Mouse (Mus musculus) CD4-positive helper T cell, adult 2 months (primary cell): ENCODE data around the gene Ankrd39.

Experiments
- DNase-seq: peaks from one replicate; pipeline ENCODE4 v3.0.0-alpha.2; 2012; ENCODE audit warnings: low read depth, missing footprints, low spot score

Ankrd39 gene

DNA sequence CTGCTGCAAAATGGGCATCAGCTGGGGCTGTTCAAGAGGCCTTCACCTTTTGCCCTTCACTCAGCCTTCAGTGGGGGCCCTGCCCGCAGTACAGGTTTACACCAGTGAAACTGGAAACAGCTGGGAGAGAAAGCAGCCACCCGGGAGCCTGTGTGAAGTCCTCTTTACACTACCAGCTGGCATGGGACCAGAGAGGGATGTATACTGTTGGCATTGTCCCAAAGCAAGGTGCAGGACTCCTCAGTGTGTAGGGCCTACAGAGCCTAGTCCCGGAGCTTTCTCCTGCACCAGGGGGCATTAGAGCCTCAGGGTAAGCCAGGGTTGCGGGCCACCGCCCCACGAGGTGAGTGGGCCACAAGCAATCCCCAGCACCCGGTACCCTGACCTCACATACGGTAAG lies 16.8 kb downstream of the Ankrd39 start:
- no peak for DNase-seq

DNA sequence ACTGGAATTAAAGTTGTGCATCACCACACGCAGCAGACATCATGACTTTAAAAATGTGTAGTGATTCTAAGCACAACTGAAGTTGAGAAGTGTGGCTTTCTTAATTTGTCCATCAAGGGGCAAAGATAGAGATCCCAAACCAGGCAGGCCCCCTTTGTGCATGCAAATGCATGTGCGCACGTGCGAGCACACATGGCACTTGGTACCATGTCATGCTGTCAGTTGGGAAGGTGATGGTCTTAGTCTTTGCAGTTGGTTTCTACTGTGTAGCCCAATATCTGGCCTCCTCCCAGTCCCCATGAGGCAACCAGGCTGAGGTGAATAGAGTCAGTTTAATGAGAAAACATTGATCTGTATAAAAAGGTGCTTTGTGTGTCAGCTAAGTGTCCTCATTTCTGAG lies 17.4 kb downstream of the Ankrd39 start:
- no peak for DNase-seq

DNA sequence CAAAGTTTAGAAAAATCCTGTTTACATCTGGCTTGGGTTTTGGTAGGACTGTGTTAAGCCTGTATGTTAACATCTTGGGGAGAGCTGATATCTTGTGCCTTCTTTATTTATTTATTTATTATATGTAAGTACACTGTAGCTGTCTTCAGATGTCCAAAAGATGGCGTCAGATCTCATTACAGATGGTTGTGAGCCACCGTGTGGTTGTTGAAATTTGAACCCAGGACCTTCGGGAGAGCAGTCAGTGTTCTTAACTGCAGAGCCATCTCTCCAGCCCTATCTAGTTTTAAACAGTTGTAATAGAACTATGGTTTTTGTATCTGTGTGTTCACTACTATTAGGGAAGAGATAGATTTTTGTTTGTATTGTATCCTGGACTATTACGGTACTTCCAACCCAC lies 18.0 kb downstream of the Ankrd39 start:
- DNase-seq: no peak

DNA sequence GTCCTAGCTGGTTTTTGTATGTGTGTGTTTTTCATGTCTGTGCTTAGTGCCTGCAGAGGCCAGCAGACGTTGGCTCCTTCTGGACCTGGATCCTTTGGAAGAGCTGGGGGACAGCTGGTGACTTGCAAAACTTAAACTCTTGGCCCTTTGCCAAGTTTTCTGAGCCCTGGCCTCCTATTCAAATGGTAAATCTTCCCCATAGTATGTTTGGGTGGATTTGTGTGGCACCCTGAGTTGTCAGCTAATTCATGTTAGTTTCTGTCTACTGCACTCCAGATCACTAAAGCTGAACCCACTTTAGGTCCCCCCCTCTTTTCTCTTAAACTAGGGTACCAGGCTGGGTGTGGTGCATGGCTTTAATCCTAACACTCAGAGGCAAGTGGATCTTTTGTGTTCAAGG lies 18.9 kb downstream of the Ankrd39 start:
- no peak for DNase-seq

DNA sequence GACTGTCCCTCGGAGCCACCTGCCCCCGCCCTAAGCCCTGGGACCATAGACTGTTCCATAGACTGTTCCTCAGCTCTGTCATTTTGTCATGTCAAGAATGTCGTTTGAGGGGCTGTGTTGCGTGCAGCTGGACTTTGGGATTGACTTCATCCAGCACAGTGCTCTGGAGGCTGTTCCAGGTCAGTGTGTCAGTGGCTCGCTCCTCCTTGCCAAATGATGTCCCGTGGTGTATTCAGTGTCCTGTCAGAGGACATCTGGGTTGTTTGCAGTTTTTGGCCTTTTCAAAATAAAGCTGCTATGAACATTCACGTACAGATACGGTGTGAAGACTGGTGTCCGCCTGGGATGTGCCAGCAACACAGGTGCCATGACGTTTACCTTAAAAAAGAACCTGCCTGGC lies 20.3 kb downstream of the Ankrd39 start:
- DNase-seq: no peak

DNA sequence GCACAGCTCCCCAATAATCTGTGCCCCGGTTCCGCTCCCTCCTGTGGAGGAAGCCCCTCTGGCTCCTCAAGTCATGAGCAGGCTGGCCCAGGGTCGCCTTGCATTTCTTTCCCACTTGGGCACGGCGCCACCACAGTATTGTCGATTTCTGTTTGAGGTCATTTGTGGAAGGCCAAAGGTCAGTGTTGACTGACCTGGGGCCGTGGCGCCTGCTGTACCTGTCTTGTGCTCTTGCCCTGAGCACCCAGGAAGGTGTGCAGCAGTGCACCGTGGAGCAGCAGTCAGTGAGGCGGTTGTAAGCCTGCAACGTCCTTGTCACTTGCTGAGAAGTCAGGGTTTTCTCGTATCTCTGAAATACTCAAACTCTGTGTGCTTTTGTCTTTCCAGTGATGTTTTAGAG lies 21.5 kb downstream of the Ankrd39 start:
- DNase-seq: no peak

DNA sequence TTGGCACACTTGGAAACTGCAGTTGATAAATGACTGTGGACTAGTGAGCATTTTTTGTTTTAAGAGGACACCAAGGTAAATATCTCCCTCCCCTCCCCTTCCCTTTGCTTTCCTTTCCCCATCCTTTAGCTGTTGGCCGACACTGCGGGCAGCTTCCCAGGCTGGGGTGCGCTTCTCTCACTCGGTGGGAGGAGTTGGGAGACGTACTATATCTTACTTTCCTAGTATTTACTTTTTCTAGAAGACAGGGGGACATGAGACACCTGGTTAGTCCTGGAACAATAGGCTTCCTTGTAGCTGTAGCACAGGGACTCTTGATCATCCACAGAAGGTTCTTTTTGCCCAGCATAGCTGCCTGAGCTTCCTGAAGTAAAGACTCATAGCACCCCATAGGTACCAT lies 23.2 kb downstream of the Ankrd39 start:
- DNase-seq: no peak

DNA sequence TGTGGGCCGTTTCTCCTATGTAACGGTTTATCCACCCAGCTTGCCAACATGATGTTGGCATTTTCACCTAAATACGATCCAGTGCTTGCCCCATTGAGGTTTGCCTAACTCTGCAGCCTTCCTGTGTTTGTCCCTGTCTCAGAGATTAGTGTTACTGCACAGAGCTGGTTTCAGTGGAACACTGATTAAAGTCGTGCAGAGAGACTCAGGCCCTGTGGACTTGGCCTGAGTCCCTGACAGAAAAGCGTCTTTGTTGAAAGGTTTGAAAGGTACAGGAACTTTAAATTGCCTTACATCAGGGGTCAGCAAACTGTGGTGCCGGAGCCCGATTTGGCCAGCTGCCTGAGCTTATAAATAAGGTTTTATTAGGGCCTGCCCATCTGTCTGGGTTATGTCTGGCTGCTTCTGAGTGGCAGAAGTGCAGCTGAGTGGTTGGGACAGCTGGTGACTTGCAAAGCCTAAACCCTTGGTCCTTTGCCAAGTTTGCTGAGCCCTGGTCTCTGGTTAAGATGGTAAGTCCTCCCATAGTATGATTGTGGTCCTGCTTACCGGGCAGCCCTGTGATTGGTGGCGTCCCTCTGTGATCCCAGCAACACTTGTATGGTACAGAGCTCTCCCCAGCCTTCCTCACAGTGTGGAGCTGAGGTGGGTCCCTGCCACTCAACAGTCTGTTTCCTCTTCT lies 23.8 kb downstream of the Ankrd39 start:
- no peak for DNase-seq

DNA sequence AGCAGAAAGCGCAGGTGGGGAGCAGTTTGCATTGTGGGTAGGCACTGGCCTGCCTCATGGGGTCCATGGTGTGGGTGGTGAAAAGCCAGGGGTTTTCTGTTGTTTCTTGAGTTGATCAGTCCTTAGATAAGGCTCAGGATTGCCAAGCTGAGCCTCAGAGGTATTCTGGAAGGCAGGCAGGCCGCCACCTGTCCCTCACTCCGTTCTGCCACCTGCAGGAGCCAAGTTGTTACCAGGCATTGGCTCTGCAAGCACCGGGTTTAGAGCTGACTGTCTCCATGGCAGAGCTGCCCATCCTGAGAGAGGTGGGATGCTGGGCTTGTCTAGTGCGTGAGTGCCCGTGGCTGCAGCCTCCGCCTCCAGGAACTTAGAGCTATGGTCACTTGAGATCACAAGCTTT lies 25.0 kb downstream of the Ankrd39 start:
- no peak for DNase-seq

DNA sequence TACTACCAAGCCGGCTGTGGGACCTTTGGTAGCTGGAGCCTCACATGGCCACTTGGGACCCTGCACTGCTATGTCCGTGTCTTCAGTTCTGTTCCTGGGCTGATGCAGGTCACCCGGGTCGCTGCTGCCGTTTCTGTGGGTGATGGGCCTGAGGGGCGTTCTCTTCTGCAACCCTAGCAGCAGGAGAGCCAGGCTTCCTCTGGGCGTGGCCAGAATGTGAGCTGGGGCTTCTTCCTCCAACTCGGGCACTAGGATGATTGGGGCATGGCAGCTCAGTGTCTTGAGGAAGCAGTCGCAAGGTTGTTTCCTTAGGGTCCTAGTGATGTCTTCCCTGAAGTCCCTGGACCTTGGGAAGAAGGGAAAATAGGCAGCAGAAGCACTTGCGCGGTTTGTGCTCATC lies 27.6 kb downstream of the Ankrd39 start:
- DNase-seq: no peak

DNA sequence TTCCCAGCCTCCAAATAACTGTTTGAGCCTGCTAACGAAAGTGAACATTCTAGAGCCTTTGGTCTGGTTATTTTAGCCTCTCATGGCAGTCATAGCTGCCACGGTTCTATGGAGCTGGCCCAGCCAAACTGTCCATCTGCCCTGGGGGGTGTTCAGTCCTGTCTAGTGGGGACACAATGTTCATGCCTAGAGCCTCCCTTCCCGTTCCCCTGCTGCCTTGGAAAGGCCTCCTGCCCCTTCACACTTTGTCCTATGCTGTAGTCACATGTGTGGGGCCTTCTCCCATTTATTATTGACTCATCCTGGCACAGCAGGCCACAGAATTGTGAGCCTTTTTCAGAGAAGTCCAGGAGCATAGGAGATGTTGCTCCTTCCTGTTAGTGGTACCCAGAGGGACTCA lies 29.0 kb downstream of the Ankrd39 start:
- no peak for DNase-seq

DNA sequence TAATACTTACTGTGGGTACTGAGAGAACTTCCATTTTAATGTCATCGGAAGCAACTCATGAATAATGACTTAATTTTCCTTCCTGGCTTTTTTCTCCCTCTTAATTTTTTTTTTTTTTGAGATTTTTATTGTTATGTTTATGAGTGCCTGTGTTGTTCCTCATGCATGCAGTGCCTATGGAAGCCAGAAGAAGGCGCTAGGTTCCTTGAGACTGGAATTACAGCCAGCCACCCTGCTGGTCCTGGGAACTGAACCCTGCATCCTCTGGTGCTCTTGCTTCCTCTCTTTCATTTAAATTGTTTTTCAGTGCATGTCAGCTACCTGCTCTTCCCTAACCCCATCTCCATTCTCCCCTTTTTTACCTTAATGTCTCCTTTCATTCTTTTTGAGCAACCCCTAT lies 33.5 kb downstream of the Ankrd39 start:
- DNase-seq: no peak

DNA sequence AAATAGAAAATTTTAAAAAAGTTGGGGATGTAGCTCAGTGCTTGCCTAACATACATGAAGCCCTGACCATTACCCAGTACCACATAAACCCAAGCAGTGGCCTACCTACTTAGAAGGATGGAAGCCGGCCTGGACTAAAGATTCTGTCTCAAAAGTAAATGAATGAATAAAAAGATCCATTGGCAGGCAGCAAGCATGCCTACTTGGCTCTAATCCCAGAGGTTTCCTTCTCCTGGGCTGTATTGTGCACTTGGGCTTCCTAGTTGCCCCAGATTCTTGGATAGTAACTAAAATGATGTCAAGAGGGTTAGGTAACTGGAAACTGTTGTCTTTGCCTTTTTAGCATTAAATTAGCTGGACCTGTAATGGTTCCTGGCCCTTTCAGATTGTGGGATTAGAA lies 33.9 kb downstream of the Ankrd39 start:
- no peak for DNase-seq

DNA sequence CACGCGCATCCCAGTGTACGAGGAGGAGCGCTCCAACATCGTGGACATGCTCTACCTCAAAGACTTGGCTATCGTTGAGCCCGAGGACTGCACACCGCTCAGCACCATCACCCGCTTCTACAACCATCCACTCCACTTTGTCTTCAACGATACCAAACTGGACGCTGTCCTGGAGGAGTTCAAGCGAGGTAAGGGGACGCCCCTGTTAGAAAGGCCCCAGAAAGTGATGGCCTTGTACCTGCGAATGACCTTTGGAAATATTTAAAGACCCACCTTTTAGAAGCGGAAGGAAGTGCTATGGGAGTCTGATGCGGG lies 34.3 kb downstream of the Ankrd39 start:
- DNase-seq: no peak

DNA sequence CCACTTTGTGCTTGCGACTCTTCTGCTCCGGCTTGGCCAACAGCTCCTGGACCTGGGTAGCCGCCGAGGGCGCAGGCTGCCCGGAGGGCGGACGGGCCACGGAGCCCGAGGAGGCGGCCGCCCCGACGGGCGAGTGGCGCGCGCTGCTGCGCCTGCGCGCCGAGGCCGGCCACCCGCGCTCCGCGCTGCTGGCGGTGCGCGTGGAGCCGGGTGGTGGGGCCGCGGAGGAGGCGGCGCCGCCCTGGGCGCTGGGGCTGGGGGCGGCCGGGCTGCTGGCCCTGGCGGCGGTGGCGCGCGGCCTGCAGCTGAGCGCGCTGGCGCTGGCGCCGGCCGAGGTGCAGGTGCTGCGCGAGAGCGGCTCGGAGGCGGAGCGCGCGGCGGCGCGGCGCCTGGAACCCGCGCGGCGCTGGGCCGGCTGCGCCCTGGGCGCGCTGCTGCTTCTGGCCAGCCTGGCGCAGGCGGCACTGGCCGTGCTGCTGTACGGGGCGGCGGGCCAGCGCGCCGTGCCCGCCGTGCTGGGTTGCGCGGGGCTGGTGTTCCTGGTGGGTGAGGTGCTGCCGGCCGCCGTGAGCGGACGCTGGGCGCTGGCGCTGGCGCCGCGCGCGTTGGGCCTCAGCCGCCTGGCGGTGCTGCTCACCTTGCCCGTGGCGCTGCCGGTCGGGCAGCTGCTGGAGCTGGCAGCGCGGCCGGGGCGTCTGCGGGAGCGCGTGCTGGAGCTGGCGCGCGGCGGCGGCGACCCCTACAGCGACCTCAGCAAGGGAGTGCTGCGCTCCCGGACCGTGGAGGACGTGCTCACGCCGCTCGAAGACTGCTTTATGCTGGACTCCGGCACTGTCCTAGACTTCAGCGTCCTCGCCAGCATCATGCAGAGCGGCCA lies 34.9 kb downstream of the Ankrd39 start:
- DNase-seq: peak; percentile 66

DNA sequence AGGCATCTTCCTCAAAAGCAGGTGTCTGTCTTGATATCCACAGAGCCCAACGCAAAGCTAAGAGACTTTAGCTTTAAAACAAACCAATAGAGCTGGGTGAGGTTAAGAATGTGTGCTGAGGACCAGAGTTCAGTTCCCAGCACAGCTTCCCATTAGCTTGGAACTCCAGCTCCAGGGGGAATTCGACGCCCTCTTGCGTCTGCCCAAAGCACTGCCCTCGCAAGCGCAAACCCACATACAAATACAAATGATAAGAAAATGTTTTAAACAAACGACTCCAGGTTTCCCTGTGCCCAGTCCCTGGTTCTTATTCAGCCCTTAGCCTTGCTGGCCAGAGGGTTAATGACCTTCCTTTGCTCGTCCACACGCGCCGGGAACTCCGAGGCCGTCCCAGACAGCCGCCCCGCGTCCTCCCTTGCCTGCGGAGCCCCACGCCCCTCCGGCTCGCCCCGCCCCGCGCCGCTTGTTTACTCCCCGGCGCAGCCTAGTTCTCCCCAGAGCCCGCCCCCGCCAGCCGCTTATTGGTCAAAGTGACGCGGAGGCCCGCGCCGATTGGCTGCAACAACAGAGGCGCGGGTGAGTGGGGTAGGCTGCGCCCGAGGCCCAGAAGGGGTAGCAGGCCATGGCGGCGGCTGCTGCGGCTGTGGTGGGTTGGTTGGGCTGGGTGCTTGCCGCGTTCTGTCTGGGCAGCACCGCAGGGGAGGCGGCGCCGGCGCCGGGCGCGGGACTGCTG lies 35.8 kb downstream of the Ankrd39 start, which contains the start of gene Cnnm3:
Cnnm3 (plus strand) TSS at position 579 of the 733 bp plus-strand sequence.
- DNase-seq: peak; percentile 98

DNA sequence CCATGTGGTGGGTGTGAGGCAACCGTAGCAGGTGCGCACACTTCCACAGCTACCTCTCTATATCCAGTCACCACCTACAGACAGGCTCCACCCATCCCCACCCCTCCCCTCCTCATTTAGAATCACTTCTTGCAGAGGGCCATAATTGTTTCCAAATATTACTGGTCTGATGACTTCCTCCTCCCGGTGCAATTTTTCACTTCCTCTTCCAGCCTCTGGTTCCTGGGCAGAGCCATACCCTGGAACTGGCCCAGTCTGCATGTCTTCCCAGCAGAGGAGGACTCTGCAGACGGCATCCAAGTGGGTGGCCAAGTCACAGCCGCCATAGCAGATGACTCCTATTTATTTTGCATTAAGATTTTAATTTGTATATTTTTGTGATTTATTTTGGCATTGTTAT lies 39.0 kb downstream of the Ankrd39 start:
- no peak for DNase-seq

DNA sequence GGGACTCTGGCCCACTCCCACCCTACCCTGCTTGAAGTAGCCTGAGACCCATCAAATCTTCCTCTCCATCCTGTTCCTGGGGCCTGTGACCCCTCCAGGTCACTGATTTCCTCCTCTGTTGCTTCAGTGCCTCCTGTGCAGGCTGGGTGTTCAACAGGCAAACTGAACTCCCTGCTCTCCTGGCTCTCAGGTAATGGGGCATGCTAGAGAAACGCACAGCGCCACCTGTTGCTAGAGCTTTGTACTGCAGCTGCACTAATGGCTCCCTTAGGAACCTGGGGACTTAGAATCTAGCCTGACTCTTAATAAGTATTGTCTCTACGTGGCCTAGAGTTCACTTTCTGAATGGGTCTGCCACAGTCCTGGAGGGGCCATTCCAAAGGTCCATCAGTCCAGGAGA lies 46.0 kb downstream of the Ankrd39 start:
- peak; percentile 75 for DNase-seq

DNA sequence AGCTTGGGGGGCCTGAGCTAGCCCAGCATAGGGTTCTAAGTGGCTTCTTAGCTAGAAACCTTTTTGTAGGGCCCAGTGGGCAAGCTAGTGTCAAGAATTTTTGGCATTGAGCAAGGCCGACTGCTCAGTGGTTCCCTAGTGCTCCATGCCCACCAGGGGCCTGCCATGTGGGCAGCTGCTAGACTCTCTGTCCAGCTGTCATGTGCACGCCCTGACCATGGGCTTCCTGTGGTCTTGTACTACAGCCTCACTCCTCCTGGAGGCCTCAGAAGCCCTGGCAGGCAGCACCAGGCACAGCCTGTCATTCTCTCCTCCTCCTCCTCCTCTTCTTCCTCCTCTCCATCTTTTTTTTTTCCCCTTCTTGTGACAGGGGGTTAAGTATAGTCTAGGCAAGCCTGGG lies 49.9 kb downstream of the Ankrd39 start:
- DNase-seq: no peak

DNA sequence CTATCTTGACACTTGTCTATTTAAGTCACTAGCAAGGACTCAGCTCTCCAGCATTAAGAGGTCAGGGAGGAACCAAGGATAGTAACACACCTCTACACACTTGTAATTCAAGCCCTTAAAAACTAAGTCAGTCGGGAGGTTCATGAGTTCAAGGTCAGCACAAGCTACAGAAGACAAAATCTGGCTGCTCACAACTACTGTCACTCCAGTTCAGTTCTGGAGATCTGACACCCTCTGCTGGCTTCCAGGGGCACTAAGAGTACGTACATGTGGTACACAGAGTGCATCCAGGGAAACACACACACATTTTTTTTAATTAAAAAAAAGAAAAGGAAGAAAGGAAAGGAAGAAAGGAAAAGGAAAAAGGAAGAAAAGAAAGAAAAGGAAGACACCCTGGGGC lies 50.5 kb downstream of the Ankrd39 start:
- DNase-seq: no peak

DNA sequence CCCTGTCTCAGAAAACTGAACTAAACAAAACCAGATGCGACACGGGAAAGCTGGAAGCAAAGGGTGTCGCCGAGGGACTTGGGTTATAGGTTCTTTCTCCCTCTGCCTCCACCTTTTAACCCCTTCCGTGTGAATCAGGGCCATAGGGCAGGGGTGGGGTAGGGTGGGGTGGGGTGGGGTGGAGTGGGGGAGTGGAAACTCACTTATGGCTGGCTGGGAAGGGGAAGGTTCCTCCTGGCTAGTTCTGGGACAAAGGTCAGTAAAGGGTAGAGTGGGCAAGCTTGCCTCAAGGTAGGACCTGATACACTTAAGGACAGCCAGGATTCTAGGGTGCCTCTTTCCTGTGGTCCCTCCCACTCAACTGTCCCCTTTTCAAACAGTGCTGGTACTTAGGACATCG lies 53.9 kb downstream of the Ankrd39 start:
- DNase-seq: no peak

DNA sequence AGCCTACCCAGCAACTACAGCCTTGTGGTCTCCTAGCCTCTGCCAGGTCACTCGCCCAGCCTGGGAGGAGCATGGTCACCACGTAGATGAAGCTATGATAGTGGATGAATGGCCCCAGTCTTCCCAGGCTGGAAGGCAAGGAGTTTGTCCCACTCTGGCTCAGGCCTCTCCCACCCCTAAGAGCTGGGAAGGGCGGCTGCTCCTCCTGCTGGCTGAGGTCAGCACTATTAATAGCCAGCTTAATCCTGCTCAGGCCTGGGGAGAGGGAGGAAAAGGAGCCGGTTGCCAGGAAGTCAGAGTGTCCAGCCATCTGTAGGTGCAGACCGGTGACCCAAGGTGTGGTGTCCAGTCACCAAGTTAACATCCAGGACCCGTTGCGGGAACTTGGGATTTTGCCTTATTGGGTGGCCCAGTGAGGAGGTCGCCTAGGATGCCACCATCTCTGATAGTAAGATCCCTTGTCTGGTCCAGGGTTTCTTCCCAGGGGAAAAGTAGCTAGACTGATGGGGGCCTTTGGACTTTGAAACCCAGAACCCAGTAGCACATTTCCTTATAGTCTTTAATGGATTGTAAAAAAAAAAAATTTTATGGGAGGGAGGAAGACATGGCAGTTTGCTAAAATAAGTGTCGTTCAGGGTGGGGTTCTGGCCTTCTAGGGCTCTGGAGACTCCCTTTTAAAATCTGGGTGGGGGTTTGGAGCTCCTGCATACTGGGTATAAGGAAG lies 54.7 kb downstream of the Ankrd39 start:
- no peak for DNase-seq
